Mouse (Mus musculus) lung, embryonic 14.5 days (tissue): ENCODE results near the gene Fbxo42. TPM values are rescaled to one million over a fixed set of nuclear protein-coding genes. Genes with fewer than 3 reads are reported as not detected.

ENCODE experiments used
- ATAC-seq: fragments of 200-750 bp; cut with Nextera tagmentation; 2 replicates; pipeline ENCODE4 v1.8.0; 2017; ENCODE audit warnings: mild to moderate bottlenecking, moderate TSS enrichment, moderate library complexity; ENCODE audit not compliant: insufficient read depth
- DNase-seq: peaks from one replicate; pipeline ENCODE4 v3.0.0-alpha.2; 2015
- H3K27ac ChIP-seq: fragments of 300-500 bp; sonication (generic); 2 replicates; pipeline ENCODE4 v1.5.1; 2014; ENCODE audit warnings: low read depth, mild to moderate bottlenecking, moderate library complexity
- H3K27me3 ChIP-seq: fragments of 300-500 bp; sonication (generic); 2 replicates; pipeline ENCODE4 v1.6.1; 2014; ENCODE audit warnings: low read length, control low read depth; ENCODE audit not compliant: insufficient read depth
- H3K36me3 ChIP-seq: fragments of 300-500 bp; sonication (generic); 2 replicates; pipeline ENCODE4 v1.6.1; 2014; ENCODE audit warnings: control low read depth; ENCODE audit not compliant: insufficient read depth
- H3K4me1 ChIP-seq: fragments of 300-500 bp; sonication (generic); 2 replicates; pipeline ENCODE4 v1.6.1; 2014; ENCODE audit warnings: antibody characterized with exemption, control low read depth; ENCODE audit not compliant: insufficient read depth
- H3K4me2 ChIP-seq: fragments of 300-500 bp; sonication (generic); 2 replicates; pipeline ENCODE4 v1.6.1; 2014; ENCODE audit warnings: mild to moderate bottlenecking
- H3K4me3 ChIP-seq: fragments of 300-500 bp; sonication (generic); 2 replicates; pipeline ENCODE4 v1.5.1; 2014; ENCODE audit warnings: low read depth, low read length
- H3K9ac ChIP-seq: fragments of 300-500 bp; sonication (generic); 2 replicates; pipeline ENCODE4 v1.6.1; 2014
- H3K9me3 ChIP-seq: fragments of 300-500 bp; sonication (generic); 2 replicates; pipeline ENCODE4 v1.6.1; 2016; ENCODE audit warnings: low read depth, low read length, control low read depth
- CTCF ChIP-seq: IDR thresholded peaks from 2 replicates; pipeline ENCODE4 v1.5.1; 2016; ENCODE audit warnings: antibody characterized with exemption, low read depth
- WGBS: fragments of 180-500 bp; shearing (Covaris S2); extraction: QIAGEN DNeasy Blood & Tissue Kit; methylation state at CpG from one replicate; pipeline ENCODE4 v1.1.7; 2014; 5-methylcytosine and 5-hydroxymethylcytosine counted together
- polyA plus RNA-seq: library from polyadenylated mRNA; unstranded; fragments of >200 nt; fragmentation: Nextera tagmentation; extraction: Ambion mirVana; gene quantifications from 2 replicates; pipeline ENCODE4 v1.2.1, GENCODE M21; 2014

Fbxo42 gene
- polyA plus RNA-seq, 1 experiment from 2014 or later, result 28.6 TPM

GRCm38 (mm10) chr4:141186923-141187836, 39.5 kb downstream of the Fbxo42 start:
- no peak overlapping the region for H3K9ac ChIP-seq
- WGBS, result 63% methylated on average over 9 of the region's 9 CpGs
- H3K4me1 ChIP-seq, result no peaks in the 10 kb centered on the region
- no peak overlapping the region for H3K4me2 ChIP-seq
- H3K27ac ChIP-seq, result no peak overlapping the region
- H3K27me3 ChIP-seq, result no peaks in the 10 kb centered on the region
- H3K36me3 ChIP-seq, result peaks cover 51% of the 10 kb centered on the region
- H3K4me3 ChIP-seq, result no peak overlapping the region
- H3K9me3 ChIP-seq, result no peaks in the 10 kb centered on the region
- ATAC-seq, result no peak
- DNase-seq, result no peak
- TF ChIP-seq CTCF, result no peak

- 77% methylated on average over 7 of the region's 7 CpGs for WGBS
- Histone ChIP-seq H3K9me3 (no peaks in the 10 kb centered on the region), H3K9ac (no peak overlapping the region), H3K4me3 (no peak overlapping the region), H3K4me2 (no peak overlapping the region), H3K4me1 (no peaks in the 10 kb centered on the region), H3K36me3 (peaks cover 60% of the 10 kb centered on the region), H3K27me3 (no peaks in the 10 kb centered on the region), H3K27ac (no peak overlapping the region)
- TF ChIP-seq CTCF, result no peak
- no peak for DNase-seq
- no peak for ATAC-seq
Measured at GRCm38 (mm10) chr4:141191294-141191693, 43.6 kb downstream of the Fbxo42 start.

- Histone ChIP-seq H3K4me2 (no peak overlapping the region), H3K27ac (no peak overlapping the region), H3K9me3 (no peaks in the 10 kb centered on the region), H3K4me3 (no peak overlapping the region), H3K9ac (no peak overlapping the region), H3K36me3 (peaks cover 81% of the 10 kb centered on the region), H3K27me3 (no peaks in the 10 kb centered on the region), H3K4me1 (no peaks in the 10 kb centered on the region)
- ATAC-seq (no peak), DNase-seq (no peak)
- no peak for TF ChIP-seq CTCF
- WGBS, result 91% methylated on average over 6 of the region's 6 CpGs
Measured at GRCm38 (mm10) chr4:141194553-141194952, 46.8 kb downstream of the Fbxo42 start.

- DNase-seq (no peak), ATAC-seq (no peak)
- TF ChIP-seq CTCF, result no peak
- Histone ChIP-seq H3K4me1 (no peaks in the 10 kb centered on the region), H3K27ac (no peak overlapping the region), H3K9me3 (no peaks in the 10 kb centered on the region), H3K9ac (no peak overlapping the region), H3K4me3 (no peak overlapping the region), H3K4me2 (no peak overlapping the region), H3K36me3 (peaks cover 86% of the 10 kb centered on the region), H3K27me3 (no peaks in the 10 kb centered on the region)
- WGBS, result 95% methylated on average over 13 of the region's 13 CpGs
Measured at GRCm38 (mm10) chr4:141196981-141197685, 49.4 kb downstream of the Fbxo42 start.

- Histone ChIP-seq H3K4me3 (no peak overlapping the region), H3K27me3 (no peaks in the 10 kb centered on the region), H3K4me2 (no peak overlapping the region), H3K9ac (no peak overlapping the region), H3K9me3 (no peaks in the 10 kb centered on the region), H3K27ac (no peak overlapping the region), H3K36me3 (peaks cover 85% of the 10 kb centered on the region), H3K4me1 (no peaks in the 10 kb centered on the region)
- no peak for DNase-seq
- 95% methylated on average over 8 of the region's 13 CpGs for WGBS
- ATAC-seq, result no peak
- TF ChIP-seq CTCF, result peak; percentile 28; the same call in 1 of the 2 replicates
Measured at GRCm38 (mm10) chr4:141197686-141198035, 49.9 kb downstream of the Fbxo42 start.

- 57% methylated on average over 11 of the region's 11 CpGs for WGBS
- ATAC-seq (no peak), DNase-seq (no peak)
- Histone ChIP-seq H3K27ac (no peak overlapping the region), H3K36me3 (peaks cover 75% of the 10 kb centered on the region), H3K4me3 (no peak overlapping the region), H3K4me2 (no peak overlapping the region), H3K27me3 (no peaks in the 10 kb centered on the region), H3K9ac (no peak overlapping the region), H3K9me3 (no peaks in the 10 kb centered on the region), H3K4me1 (no peaks in the 10 kb centered on the region)
- no peak for TF ChIP-seq CTCF
Measured at GRCm38 (mm10) chr4:141200906-141201305, 53.2 kb downstream of the Fbxo42 start.

- no peak overlapping the region for H3K9ac ChIP-seq
- DNase-seq (no peak), ATAC-seq (no peak)
- WGBS, result 87% methylated on average over 6 of the region's 6 CpGs
- H3K36me3 ChIP-seq, result peaks cover 64% of the 10 kb centered on the region
- H3K4me3 ChIP-seq, result no peak overlapping the region
- H3K4me1 ChIP-seq, result no peaks in the 10 kb centered on the region
- H3K4me2 ChIP-seq, result no peak overlapping the region
- no peak for TF ChIP-seq CTCF
- H3K27me3 ChIP-seq, result no peaks in the 10 kb centered on the region
- H3K9me3 ChIP-seq, result no peaks in the 10 kb centered on the region
- H3K27ac ChIP-seq, result no peak overlapping the region
Measured at GRCm38 (mm10) chr4:141202192-141202591, 54.5 kb downstream of the Fbxo42 start.
